Mouse (Mus musculus): ENCODE measurements around the gene Ltbp3. TPM values are rescaled to one million over a fixed set of nuclear protein-coding genes. Genes with fewer than 3 reads are reported as not detected.

Ltbp3 gene
- total RNA-seq, 2 experiments from 2014 or later, result 37.2 to 41.8 TPM

- no peak for DNase-seq (ENCODE audit: low spot score in 2 of 2)
Measured at GRCm38 (mm10) chr19:5791329-5791728, 50.6 kb downstream of the Ltbp3 start.

GRCm38 (mm10) chr19:5793116-5793515 is 52.4 kb downstream of the Ltbp3 start:
- DNase-seq (ENCODE audit: low spot score in 2 of 2), result no peak

DNA sequence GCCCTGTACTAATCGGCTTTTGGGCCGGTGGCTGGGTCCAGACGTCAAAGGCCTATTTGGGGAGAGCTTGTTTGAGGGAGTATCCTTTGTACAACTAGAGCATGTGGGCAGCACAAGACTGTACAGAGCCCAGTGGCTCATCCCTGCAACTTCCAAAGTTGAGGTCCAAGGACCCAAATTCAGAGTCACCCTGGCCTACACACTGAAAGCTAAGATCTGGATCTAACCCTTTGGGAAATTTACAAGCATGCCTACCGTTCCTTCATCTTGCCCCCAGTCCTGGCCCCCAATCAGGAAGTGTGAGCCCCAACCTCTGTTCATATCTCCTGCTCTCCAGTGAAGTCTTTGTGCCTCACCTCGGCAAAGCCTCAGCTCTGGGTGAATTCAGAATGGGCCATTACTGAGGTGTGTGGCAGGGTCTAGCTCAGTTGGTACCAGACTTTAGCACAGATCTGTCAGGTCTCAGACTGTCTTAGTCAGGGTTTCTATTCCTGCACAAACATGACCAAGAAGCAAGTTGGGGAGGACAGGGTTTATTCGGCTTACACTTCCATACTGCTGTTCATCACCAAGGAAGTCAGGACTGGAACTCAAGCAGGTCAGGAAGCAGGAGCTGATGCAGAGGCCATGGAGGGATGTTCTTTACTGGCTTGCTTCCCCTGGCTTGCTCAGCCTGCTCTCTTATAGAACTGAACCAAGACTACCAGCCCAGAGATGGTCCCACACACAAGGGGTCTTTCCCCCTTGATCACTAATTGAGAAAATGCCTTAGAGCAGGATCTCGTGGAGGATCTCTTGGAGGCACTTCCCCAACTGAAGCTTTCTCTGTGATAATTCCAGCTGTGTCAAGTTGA is 53.4 kb downstream of the Ltbp3 start:
- DNase-seq (ENCODE audit: low spot score in 2 of 2), result peak in 1 of 2 experiments; percentile 62

GRCm38 (mm10) chr19:5794771-5795576 is 54.3 kb downstream of the Ltbp3 start:
- no peak for DNase-seq (ENCODE audit: low spot score in 2 of 2)

GRCm38 (mm10) chr19:5795668-5796572 is 55.2 kb downstream of the Ltbp3 start:
- no peak for DNase-seq (ENCODE audit: low spot score in 2 of 2)

- DNase-seq (ENCODE audit: low spot score in 2 of 2), result no peak
Measured at GRCm38 (mm10) chr19:5796573-5797111, 55.9 kb downstream of the Ltbp3 start.

- DNase-seq (ENCODE audit: low spot score in 2 of 2), result no peak
Measured at GRCm38 (mm10) chr19:5797381-5798111, 56.8 kb downstream of the Ltbp3 start.

GRCm38 (mm10) chr19:5798700-5799479 is 58.2 kb downstream of the Ltbp3 start:
- DNase-seq (ENCODE audit: low spot score in 2 of 2), result no peak

DNA sequence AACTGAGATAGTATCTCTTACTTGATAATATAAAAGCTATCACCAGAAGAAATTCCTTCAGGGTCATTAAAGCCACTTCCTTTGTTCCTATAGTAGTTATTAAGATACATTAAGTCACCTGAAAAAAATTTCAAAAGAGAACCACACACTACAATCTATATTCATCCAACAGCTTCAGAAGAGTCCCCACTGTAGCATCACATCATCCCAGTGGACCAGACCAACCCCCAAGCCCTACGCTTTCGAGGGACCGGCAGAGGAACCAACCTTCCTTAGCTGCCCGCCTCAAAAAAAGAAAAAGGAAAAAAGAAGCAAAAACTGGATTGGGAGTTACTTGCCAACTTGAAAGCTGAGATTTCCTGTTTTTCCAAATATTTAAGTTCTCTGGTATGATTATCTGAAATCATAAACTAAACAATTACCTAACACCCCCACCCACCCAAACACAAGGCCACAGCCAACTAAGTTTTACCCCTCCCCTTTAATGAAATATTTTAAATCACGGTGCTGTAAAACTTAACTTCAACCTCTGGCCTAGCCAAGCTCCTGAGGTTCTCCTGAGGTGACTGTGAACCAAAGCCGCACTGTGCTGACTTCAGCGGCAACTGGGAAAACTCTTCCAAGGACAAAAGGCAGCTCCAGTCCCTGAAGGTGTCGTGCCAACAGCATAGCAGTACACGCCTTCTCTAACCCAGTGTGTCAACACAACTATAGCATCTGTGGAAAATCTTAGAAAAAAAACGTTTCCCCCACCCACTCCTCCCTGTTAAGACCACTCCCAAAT is 59.1 kb downstream of the Ltbp3 start:
- no peak for DNase-seq (ENCODE audit: low spot score in 2 of 2)

DNA sequence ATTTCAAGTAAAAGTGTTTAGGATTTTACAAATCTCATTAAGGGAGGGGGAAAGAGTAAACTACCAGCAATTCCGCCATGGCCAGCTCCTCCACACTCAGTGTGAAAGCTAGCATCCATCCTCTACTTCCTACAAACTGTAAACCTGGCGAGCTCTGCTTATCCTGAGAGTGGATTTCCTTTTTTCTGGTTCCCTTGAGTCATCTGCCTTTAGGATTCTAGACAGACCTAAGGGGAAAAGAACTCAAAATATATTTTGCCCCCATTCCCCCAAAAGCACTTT is 59.6 kb downstream of the Ltbp3 start:
- DNase-seq (ENCODE audit: low spot score in 2 of 2), result no peak

- no peak for DNase-seq (ENCODE audit: low spot score in 2 of 2)
Measured at GRCm38 (mm10) chr19:5800632-5801431, 60.1 kb downstream of the Ltbp3 start.

DNA sequence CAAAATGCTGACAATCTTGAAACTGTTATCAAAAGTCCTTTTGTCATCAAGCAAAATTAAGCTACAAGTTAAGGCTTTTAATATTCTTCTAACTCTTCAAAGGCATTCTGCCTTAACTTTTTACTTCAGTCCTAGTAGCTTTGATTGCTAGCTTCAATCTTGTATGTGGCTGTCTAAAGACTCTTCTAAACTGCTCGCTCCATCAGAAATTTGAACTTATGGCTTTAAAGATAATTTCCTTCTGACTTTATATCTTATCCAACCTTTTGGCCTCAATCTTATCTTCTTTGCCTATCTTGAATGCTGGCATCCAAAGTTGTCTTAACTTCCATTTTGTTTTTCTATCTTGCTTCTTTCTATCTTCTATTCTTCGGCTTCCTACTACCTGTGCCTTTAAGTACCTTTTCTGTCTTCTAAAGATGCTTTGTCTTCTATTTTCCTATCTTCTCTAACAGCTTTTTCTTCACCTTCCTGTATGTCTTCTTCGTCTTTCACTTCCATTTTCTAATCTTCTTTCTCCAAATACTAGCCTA is 60.8 kb downstream of the Ltbp3 start:
- no peak for DNase-seq (ENCODE audit: low spot score in 2 of 2)

DNA sequence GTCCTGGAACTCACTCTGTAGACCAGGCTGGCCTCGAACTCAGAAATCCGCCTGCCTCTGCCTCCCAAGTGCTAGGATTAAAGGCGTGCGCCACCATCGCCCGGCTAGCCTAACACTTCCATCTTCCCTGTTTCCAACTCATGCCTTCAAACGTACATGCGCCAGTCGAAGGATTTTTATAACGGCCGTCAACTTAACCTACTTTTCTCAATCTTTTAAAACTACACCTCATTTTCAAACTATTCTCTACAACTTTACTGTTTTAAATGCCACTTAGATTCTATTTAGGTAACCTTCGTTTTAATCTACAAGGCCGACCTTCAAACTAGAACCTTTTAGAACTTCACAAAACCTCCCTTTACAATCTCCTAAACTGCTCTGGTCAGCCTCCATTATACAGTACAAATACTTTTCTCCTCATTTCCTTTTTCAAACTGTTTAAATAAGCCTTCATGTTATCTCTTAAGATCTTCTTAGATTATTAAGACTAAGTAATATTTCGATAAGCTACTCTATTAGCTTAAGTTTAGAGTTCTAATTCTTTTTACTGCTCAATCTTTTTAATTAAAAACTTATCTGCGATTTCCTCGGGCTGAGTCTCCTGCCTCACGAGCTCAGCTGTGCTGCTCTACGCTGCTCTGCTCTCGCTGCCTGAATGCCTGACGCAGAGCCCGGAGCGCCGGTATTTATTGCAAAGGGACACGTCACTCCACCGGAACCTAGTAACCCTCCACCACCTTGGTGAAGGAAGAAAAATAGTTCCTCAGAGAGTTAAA is 61.5 kb downstream of the Ltbp3 start:
- peak; percentile 93 to 96 for DNase-seq (ENCODE audit: low spot score in 2 of 2)

DNA sequence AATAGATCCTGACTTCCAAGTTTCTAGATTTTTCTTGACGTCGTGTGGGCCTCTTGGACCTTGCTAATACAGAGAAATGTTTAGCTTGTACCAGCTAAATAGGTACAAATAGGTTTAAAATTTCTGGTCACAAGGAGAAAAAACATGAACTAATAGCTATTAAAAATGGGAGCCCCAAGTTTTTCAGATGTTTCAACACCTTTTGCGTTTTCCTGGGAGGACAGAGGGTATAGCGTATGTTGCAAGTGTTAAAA is 62.0 kb downstream of the Ltbp3 start:
- DNase-seq (ENCODE audit: low spot score in 2 of 2), result no peak

DNA sequence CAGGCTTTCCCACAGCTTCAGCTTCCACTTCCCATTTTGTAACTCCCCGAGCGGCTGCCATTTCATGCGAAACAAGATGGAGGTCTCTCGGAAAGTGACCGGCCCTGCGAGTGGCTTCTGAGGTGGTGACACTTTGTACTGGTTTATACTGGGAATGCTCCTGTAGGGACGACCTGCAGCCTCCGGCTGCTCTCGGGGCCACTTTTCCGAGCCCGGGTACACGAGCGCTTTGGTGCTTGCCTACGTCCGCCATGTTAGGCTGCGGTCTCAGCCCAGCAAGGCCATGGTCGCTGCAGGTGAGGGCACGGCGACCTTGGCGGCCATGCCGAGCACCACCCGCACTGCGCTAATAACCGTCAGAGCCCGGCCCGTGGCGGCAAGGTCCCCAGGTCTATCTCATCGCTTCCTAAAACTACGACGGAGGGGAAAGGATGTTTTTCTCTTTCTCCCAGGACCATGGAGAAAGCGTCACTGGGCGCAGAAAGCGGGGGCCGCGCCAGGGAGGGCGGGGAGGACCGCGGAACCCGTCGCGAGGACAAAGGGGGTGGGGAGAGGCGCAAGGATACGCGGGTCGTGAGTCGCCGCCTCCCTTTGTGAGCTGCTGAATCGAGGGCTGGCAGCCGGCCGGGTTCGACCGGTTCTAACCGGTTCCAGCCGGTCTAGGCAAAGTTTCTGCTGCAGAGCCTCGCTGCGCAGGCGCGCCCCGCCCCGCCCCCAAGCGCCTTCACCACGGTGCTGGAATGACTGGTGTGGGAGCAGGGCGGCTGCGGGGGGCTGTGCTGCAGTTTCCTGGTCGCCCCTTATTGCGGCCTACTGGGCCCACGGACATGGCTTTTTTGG is 62.6 kb downstream of the Ltbp3 start:
- peak; percentile 98 for DNase-seq (ENCODE audit: low spot score in 2 of 2)

GRCm38 (mm10) chr19:5803881-5804279 is 63.2 kb downstream of the Ltbp3 start:
- no peak for DNase-seq (ENCODE audit: low spot score in 2 of 2)
